Comparison of ENCODE assay signal across 19 mouse cellular contexts in the genomic region with DNA sequence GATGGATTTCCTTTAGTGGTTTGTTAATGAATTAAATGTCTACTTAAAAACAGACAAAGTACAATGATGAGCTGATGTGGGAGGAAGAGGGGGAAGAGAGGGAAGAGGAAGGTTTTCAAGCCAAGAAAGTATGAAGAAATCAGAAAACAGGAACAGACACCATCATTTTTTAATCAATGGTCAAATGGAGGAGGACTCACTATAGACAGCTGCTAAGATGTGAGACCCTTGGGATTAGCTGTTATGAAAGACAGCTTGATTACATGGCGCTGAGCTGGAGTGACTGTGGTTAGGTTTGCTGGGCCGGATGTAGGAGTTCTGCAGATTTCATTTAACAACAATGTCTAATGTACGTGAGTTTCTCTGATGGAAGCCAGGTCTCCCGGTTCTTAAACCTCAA. TPM values are rescaled to one million over a fixed set of nuclear protein-coding genes. Genes with fewer than 3 reads are reported as not detected.
"Had no signal": no experiment of that assay in that cellular context is flagged by ENCODE, and none has a peak within 500 bp of the region (broad histone marks: within the 10 kb centered on the region; RNA-seq: fewer than 3 reads in every experiment).

No protein-coding gene starts in this region.

- H3K4me3 ChIP-seq: neural tube, embryonic 13.5 days; neural tube, embryonic 15.5 days; stomach, embryonic 15.5 days had no signal

- H3K4me1 ChIP-seq: neural tube, embryonic 13.5 days; neural tube, embryonic 15.5 days; stomach, embryonic 15.5 days had no signal

- H3K9ac ChIP-seq: neural tube, embryonic 13.5 days; neural tube, embryonic 15.5 days; stomach, embryonic 15.5 days had no signal

- H3K4me2 ChIP-seq: neural tube, embryonic 13.5 days; neural tube, embryonic 15.5 days; stomach, embryonic 15.5 days had no signal

- H3K27ac ChIP-seq: neural tube, embryonic 13.5 days; neural tube, embryonic 15.5 days; stomach, embryonic 15.5 days; stomach, postnatal 0 days had no signal

- H3K36me3 ChIP-seq: neural tube, embryonic 15.5 days; stomach, embryonic 15.5 days had no signal

- H3K27me3 ChIP-seq: neural tube, embryonic 15.5 days; stomach, embryonic 15.5 days had no signal

- DNase-seq: retina, postnatal 1 day; right cerebral cortex, adult 18-20 months; right cerebral cortex, postnatal 14 days; right cerebral cortex, postnatal 25 days; right cerebral cortex, postnatal 4 days; spleen, adult 18-20 months; thymus, adult 18-20 months; thymus, adult 2 months; thymus, postnatal 14 days; thymus, postnatal 25 days; thymus, postnatal 36 days; thymus, postnatal 4 days had no signal

- H3K9me3 ChIP-seq: neural tube, embryonic 13.5 days; neural tube, embryonic 15.5 days; stomach, embryonic 15.5 days had no signal

RNA-seq across cellular contexts. Expression of a gene that starts 6.8 kb away (rescaled TPM):
- total RNA-seq: neutrophil, adult 5-6 weeks had no signal
- polyA plus RNA-seq: testis, adult 2 months; urinary bladder, adult 2 months had no signal
